Mouse (Mus musculus) megakaryocyte-erythroid progenitor cell, adult 5-6 weeks (primary cell): ENCODE measurements at regions not wholly inside any gene's neighbourhood (a gene's known extent, or its start where the extent isn't known, plus 50 kb on each side); places are given as distances from the start of the nearest gene placed in this dataset.
A peak's percentile ranks its signal among the peaks of the same experiment; 100 is the strongest.

Experiments used
- ATAC-seq: replicated peaks from 2 replicates; pipeline ENCODE4 v1.8.0; 2016; ENCODE audit warnings: mild to moderate bottlenecking, inconsistent platforms; ENCODE audit not compliant: severe bottlenecking, poor library complexity, low FRiP score, low TSS enrichment

DNA sequence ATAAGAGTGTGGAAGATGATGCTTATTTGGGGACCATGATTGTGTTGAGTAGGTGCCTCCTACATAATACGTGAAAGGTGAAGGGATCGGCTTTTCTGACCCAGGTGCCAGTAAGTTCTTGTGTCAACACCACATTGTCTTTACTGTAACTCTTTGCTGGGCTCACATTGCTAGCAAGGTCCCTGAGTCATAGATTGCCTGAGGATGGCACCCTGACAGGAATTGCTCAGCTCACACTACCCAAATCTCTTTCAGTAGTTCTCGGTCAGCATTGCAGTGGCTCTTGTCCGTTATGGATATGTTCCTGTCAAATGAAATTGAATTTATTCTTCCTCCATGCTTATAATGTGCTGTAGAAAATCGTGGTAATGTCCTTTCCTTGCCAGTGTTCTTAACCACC is 200.8 kb downstream of the Csl start:
- no peak for ATAC-seq

DNA sequence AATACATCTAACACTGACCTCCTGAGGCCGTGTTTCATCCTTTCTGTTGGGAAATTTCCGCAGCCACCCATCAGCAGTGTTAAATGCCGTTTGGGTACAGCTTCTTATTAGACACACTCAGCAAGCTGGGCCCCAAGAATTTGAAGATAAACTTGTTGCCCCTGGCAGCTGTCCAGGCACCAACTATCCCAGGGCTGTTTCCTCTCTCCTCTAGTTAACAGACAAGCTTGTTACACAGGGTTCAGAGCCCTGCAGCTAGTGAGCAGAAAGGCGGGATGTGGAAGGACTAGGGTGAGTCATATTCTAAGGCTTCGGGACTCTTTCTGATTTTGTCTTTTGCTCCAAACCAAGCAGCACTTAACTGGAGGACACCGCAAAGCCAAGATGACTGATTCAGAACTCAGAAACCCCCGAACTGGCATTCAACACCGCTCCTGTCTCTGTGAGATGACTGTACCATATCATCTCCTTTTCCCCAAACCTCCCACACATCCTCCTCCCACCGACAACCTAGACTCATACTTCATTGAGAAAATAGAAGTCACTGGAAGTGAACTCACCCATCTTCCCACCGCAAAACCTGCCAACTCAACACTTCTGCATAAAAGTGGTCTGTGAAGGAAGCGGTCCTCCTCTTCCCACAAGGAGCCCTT is 198.2 kb downstream of the Csl start:
- ATAC-seq, result peak; percentile 95

DNA sequence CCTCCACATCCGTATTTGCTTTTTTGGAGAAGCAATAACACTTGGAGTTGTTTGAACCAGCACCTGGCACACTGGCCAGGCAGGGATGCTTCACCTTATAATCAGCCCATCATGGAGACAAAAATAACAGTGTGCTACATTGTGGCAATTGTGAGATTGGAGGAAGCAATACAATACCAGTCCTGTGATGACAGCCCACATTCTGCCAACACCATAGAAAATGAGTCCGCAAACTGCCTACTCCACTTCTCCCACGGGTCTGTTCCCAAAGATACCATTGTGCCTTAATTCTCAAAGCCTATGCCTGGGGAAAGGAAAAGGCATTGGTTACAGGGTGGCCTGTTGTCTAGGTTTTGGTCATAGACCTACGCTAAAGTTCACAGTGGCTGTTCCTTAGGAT is 194.9 kb downstream of the Csl start:
- ATAC-seq, result no peak

DNA sequence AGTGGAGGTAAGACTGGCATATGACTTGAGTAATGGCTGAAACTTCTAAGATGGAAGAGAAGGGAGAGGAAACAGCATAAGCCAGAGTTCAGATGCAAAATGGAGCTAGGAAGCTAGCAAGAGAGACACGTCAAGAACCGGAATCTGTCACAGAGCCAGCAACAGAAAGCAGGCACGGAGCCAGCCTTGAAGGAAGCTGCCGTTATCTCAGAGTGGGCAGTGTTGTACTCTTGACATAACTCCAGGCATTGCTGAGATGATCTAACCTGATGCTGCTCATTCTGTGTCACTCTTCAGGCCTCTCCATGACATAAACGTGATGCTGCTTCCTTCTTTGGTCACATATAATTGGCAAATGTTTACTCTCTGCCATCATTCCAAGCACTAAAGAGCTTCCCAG is 191.0 kb downstream of the Csl start:
- peak; percentile 96 for ATAC-seq

DNA sequence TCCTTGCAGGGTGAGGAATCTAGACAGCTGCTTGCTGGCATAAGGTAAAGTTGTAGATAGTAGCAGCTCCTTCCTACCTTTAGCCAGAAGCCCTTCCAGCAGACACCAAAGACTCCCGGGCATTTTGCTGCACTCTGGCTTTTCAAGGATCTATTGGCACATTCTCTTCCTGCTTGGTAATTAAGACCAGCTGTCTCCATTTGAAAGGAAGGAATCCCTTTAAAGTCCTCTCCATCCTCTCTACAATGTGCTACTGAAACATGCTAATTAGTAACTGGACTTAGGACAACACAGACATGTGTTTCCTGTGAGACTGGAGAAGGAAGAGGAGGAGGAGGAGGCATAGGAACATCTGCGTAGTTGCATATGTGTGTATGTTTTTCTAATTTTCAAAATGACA is 189.3 kb downstream of the Csl start:
- no peak for ATAC-seq

DNA sequence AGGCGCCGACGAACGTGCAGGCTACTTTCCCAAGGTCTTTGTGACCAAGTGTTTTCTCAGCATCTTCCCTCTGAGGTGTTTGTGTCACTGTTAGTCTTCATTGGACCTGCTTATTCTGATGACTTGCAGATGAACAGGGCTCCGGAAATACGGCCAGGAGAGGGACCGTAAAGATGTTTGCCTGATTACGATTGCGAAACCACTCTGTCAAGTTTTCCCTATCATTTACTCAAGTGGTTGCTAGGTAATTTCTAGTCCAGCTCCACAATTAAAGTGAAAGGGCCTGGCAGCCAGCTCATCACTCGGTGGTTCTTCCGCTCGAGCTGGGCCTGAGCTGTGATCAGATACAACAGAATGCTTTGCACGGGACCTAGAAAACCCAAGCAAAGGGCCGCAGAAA is 185.5 kb downstream of the Csl start:
- ATAC-seq, result no peak

DNA sequence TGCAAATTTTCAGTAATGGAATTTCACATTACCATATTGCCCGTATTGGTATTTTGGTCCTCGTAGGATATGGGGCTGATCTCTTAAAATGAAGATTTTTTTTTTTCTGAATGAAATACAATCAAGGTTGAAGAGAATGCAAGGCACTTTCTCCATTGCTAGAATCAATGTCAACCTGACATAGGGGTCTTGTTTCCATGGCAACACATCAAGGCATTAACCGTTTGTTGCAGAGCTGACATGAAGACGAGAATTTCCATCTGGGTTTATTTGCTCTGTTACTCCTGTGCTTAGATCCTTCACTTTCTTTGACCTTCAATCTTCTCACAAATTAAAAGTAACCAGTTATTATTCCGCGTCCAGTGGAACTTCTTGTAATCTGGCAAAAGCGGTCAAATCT is 184.2 kb downstream of the Csl start:
- no peak for ATAC-seq

DNA sequence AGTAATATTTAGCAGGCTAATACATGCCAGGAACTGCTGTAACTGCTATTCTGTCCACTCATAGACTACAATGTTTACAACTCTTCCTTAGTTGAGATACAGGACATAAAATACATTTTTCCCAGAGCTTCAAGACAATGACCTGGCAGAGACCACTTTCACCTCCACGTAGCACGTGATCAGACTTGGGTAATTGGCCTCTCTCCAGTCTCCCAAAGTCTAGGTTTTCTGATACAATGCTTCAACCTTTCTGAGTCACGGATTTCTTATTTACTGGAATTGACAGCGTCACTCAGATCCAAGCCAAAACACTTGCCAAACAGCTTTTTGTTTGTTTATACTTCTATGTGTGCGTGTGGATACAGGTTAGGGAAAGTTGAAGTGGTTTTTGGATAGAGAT is 183.2 kb downstream of the Csl start:
- no peak for ATAC-seq

DNA sequence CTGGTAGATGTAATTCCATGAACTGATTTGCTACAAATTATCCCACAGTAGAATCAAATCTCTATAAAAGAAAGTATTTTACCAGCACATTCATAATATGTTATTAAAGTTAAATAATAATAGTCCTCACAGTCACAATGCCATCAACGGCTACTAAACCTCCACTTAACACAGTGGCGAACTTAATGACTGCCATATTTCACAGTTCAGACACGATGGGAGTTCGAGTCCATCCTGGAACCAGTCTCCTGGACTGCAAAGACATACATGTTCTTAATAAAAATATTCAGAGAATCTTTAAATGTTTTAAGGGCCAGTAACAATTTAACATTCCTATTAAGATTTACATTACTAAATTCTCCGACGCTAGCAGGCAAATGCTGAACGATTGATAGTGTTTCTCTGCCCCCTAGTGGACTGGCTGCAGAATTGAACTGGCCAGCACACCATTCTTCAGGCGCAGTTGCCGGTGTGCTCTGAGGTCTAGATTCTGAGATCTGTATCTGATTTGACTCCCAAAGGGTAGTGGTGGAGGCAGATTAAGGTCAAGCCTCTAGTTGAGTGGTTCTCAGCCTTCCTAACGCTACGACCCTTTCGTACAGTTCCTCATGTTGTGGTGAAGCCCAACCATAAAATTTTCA is 182.3 kb downstream of the Csl start:
- ATAC-seq, result peak; percentile 93

DNA sequence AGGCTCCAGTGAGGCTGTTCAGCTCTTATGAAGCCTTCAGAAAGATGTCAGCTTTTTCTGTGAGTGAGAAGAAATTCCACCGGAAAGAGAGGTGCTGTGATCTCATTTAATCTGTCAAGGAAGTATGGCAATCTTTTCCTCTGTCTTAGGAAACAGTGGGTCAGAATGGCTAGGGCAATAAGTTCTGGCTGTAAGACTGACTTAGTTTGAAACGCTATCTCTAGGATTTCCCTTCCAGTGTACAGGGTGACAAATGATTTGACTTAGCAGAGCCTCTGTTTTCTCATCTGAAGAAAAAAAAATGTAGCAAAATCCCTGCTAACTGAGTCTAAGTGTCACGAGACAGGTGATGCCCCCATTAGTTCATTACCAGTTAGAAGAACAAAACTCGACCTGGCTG is 181.1 kb downstream of the Csl start:
- no peak for ATAC-seq

DNA sequence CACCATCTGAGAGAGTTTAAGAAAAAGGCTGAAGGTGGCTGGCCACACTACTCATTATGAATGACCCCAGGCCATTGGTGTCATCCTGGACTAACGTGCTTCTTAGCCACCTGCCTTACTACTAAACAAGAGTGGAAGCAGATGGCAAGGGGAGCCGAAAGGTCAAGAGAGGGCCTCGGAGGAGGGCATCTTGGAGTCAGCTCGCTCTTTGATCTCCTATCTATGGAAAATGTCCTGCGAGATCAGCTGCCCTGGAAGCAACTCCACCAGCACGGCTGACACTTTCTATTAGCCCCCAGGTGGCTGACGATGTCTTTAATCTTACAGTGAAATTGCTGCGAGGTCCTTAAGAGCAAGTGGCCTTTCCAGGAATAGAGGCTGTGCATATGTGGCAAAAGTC is 179.3 kb downstream of the Csl start:
- ATAC-seq, result no peak

DNA sequence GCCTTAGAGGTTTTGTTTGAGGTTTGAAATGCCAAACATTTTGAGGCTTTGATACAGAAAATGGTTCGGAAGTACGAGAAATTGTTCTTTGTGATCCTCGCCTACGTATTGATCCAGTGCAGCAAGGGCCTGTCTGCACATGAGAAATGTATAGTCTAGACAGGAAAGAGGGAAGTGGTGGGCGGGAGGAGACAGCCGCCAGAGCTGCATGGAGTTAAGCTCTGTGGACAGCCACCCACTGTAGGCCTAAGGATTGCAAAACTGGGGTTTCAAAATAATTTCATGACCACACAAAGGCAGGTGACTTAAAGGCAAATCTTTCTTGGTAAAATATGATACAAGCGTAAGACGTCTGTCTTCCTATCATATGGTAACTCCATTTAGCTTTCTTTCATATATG is 178.4 kb downstream of the Csl start:
- no peak for ATAC-seq

DNA sequence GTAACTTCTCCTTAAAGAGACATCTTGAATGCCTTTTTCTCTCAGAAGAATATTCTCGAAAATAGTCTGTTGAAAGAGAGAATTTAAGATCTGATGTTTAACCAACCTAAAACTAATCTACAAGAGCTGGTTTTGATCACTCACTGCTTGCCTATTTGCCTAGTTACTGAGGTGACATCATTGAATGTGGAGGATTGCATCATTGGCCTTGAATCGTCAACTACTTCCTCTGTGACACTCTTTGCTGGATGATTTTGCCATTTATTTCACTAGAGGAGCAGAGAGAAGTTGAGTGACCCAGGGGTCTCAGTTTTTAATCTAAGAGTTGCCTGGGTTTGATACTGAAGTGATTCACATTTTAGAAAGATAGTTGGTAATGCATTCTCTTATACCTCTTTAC is 174.6 kb downstream of the Csl start:
- no peak for ATAC-seq

DNA sequence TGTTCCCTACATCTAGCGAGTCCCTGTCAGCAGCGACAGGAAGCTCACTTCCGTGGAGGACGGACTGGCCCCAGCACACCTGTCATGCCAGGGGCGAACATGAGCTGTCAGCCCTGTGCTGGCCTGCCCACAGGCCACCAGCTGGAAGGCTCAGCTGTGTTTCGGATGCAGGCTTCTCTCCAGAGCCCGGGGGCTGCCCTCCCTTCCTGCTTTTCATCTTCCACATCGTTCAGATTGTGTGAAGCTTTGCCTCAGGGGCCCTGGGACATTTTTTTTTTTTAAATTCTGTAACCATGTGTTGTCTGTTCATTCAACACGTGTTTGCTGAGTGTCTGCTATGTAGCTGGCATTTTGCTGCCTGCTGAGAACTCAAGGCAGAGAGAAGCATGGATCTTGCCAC is 167.2 kb downstream of the Csl start:
- ATAC-seq, result peak; percentile 59

DNA sequence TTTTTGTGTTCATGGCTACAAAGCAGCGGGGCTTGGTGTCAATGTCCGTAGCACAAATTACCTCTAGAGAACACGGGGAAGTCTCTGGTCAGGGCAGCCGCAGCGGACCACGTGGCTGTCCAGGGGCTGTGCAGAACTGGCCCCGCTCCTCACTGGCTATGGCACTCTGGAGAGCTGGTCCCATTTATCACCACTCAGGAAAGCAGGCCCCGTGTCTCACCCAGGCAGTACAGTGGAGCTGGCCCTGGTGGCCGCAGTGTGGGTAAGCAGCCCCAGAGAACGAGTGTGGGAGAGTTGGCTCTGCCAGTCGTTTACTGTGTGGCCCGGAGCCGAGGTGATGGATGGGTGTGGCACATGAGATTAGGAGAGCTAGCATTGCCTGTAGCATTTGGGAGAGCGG is 163.8 kb downstream of the Csl start:
- peak; percentile 49; the same call in 1 of the 2 replicates for ATAC-seq

DNA sequence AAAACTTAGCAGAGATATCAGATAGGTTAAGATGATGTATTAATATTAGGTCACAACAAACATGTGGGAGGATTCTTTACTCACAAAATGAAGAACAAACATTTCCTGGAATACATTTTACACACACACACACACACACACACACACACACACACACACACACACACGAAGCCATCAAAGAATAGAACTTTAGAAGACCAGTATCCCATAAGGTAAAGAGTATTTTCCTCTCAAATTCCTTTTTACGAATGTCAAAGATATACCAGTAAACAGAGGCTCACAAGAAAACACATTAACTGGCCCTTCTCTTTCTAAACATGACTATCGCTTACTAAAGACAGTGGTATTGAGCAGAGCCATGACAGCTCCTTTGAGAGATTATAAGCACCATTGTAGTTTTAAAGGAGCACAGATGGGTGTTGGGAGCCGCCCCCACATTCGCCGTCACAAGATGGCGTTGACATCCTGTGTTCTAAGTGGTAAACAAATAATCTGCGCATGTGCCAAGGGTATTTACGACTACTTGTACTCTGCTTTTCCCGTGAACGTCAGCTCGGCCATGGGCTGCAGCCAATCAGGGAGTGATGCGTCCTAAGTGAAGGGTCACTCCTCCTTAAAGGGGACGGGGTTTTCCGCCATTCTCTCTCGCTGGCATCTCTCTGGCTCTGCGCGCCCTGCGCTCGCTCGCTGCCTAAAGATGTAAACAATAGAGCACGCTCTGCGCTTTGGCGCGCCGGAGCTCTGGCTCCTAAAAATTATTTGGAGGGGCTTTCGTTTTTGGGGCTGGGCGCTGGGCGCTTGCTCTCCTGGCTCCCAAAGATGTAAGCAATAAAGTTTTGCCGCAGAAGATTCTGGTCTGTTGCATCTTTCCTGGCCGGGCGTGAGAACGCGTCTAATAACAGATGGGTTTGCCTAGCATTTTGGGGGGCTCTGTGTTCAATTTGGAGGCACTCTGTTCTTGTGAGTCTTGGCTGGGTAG is 160.0 kb downstream of the Csl start:
- ATAC-seq, result peak; percentile 76

DNA sequence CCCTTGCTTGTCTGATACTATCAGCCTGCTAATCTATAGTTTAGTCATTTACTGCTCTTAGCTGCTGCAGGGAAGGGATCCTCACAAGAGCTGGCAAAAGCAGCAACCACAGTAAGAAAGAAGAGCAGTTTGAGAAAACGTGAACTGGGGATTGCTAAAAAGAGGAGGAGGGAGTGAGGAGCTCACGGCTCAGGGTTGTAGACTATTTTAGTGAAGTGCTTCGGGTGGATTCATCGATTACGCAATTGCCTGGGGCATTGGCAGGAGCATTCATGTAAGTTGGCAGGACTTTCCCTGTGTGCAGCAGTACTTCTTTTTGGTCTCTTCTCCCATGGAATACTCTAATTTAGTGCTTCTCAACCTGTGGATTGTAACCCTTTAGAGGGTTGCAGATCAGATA is 157.1 kb downstream of the Csl start:
- no peak for ATAC-seq

DNA sequence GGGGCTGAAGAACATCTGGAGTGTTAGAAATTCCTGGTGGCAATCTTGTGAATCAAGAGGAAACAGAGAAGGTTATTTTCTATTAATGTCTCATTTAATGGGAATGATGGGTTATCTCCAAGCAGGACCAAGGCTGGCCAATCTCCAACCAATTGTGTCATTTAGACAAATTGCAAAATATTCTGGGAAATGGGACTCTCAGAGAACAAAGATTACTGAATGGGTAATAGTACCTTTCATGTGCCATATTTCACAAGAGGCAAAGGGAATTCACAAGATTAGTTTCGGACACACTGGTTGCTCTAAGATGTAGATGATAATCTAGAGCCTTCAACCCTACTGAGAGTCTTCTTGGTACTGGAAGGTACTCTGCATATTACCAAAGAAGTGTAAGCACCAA is 155.3 kb downstream of the Csl start:
- ATAC-seq, result no peak

DNA sequence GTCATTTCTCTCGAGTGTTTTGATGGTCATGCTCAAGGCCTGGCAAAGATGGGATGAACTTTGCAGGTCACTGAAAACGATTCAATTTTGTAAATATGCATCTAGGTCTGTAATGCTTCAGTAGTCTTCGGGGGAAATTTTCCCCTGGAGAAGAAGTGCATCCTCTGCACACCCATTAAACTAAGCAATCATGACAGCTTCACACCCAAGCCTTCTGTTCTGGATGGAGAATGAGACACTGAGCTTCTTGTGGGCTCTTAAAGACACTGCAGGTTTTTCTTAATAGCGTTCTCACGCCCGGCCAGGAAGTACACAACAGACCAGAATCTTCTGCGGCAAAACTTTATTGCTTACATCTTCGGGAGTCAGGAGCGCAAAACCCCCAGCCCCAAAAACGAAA is 151.0 kb downstream of the Csl start:
- no peak for ATAC-seq

DNA sequence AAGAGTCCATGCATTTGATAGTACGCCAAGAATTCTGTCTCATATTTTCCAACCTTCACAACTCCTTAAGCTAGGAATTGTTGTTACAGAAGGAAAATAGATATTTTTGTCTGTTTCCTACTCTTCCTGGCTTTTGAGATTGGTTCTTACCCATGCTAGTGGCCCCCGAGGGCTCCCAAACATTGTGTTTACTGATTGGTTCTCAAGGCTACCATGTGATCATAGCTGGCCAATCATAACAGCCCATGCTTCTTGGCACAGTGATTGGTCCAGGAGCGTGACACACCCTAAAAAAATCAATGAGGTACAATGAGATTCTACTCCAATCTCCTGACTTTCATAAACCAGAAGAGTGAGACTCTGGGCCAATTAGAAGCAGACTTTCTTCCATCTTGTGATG is 150.0 kb downstream of the Csl start:
- no peak for ATAC-seq

DNA sequence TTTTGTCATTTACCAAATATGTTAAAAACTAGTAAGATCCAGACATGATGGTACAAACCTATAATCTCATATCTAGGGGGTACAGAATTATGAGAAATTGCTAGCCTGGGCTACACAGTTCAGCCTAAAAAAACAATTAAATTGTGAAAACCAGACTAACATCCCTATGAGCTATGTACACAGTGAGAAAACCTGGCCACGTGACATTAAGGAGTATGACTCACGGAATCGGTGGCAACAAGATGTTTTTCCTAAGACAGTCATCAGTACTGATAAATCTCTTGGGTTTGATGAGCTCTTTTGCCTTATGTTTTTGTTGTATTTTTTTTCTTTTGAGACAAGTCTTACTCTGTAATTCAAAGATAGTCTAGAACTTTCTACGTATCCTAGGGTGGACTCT is 148.6 kb downstream of the Csl start:
- ATAC-seq, result no peak
